Mouse (Mus musculus) kidney, postnatal 25 days (tissue): ENCODE measurements around the gene Ttf2.
A peak's percentile ranks its signal among the peaks of the same experiment; 100 is the strongest.

Experiments used
- DNase-seq, 2 experiments: peaks; one replicate each; pipeline ENCODE4 v3.0.0; 2021; ENCODE audit warnings: mixed read lengths in 2 of 2

Ttf2 gene

GRCm38 (mm10) chr3:100969176-100969917 is at the start of gene Ttf2:
Gene Ttf2 (minus strand): TSS chr3:100969663.
- peak; percentile 96 for DNase-seq

- DNase-seq, result no peak
These were observed 49.0 kb upstream of the Ttf2 start for GRCm38 (mm10) chr3:101018494-101018893.

DNA sequence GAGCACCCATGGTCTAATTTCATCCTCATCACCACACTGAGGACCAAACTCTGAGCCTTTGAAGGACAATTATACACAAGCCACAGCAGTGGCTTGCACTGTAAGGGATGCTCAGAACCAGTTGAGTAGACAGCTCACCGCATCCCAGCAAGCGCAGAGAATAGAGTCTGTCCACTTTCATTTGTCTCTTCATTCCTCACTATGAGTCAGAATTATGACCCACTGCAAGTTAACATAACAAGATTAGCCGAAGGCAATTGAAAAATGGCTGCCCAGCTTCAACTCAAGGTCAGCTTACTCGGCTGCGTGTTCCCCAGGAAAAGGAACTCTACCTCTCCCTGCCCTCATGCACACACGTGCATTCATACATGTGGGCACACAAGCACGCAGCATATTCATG is 46.6 kb upstream of the Ttf2 start:
- DNase-seq, result no peak

GRCm38 (mm10) chr3:101015254-101015653 is 45.8 kb upstream of the Ttf2 start:
- no peak for DNase-seq

GRCm38 (mm10) chr3:101013536-101013935 is 44.1 kb upstream of the Ttf2 start:
- DNase-seq, result no peak

DNA sequence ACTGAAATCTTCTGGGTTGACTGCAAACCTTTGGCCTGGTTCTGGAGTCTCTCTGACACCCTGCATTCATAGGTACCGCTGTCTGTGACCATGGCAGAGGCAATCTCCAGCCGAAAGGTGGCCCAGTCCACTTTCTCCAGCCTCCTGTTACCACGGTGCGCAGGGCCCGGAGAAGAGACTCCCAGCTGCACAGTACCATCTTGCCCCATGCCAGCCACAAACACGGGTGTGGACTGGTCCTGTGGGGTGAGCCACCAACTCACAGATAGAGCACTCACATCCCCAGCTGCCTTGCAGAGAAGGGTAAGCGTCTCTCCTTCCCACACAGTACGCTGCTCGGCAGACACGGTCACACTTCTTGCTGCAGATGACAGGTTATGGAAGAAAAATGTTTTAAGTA is 43.5 kb upstream of the Ttf2 start:
- no peak for DNase-seq

- DNase-seq, result no peak
These were observed 43.1 kb upstream of the Ttf2 start for GRCm38 (mm10) chr3:101012597-101012996.

DNA sequence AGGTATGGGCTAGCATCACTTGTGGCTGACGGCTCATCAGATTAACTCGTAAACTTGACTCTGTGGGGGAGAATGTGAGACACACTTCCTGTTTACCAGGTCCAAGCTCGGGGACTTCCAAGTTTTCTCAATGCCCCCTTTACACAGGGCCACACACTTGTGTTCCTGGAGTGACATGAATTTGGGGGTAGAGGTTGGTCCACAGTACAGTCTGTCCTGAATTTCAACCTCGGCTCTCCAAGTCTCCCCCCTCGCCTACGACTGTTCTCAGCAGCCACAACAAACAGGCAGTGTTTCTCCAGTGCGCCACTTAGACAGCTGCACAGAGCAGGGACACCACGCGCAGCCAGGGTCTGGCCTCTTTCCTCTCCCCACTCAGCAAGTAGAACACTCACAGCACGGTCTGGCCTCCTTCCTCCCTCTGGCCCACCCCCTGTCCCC is 42.7 kb upstream of the Ttf2 start:
- DNase-seq, result no peak

DNA sequence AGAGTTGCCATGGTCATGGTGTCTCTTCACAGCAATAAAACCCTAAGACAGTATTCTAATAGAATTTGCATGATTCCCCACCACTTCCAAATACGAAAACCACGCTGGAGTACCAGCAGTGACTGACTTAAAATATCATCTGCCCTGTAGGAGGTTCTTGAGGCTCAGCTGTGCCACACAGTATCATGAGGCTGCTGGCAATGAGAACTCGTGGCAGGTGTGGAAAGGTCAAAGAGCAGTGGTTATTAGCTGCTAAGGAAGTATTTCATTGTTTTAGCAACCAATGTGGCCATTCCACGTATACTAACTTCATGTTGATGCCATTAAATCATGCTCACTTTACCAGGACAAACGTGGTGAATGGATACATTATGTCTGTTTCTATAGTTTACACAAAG is 41.7 kb upstream of the Ttf2 start:
- no peak for DNase-seq

DNA sequence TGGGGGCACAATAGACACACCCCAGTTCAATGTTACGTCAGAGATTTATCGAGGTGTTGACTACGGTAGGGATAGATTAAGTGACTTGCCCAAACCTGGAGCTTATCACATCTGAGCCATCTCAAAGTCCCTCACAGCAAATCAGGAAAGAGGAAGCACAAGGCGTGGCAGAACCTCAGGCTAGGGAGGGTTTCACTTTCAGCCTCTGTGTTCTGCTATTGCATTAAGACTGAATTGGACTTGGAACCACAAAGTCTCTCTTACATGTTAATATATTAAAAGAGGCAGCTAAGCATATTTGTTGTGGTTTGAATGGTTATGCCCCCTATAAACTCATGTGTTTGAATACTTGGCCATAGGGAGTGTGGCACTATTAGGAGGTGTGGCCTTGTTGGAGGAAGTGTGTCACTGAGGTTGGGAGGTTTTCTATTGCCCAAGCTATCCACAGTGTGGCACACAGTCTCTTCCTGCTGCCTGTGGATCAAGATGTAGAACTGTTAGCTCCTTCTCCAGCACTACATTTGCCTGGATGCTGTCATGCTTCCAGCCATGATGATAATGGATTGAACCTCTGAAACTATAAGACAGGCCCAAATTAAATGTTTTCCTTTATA is 41.2 kb upstream of the Ttf2 start:
- DNase-seq, result no peak

DNA sequence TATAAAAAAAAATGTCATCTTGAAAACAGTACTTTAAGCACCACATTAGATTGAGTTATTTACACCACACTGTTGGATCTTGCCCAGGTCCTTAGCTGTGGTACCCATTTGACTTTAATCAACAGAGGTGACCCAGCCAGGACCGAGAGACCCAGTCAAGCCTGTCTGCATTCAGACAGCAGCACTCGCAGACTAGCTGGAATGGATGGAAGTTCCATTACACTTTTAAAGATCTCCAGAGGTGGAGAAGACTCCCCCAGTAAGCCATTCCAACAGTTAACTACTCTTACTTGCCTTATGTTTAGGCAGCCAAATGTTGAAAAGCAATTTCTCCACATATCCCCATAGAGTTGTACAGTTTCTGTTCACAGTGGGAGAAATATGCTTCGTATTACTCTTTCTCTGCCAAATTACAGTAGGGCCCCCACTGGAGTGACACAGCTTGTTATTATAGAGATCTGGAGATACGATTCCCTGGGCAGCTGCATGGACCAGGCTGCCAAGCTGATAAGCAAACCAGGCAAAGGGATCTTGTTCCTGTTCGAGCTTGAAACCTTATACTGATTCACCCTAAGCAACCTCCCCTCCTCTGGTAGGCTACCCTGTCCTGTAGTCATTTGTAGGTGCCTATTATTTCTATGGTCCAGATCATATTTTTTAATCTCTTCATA is 37.8 kb upstream of the Ttf2 start:
- DNase-seq, result no peak

GRCm38 (mm10) chr3:101005392-101005791 is 35.9 kb upstream of the Ttf2 start:
- no peak for DNase-seq

GRCm38 (mm10) chr3:101003575-101004356 is 34.3 kb upstream of the Ttf2 start:
- no peak for DNase-seq

DNA sequence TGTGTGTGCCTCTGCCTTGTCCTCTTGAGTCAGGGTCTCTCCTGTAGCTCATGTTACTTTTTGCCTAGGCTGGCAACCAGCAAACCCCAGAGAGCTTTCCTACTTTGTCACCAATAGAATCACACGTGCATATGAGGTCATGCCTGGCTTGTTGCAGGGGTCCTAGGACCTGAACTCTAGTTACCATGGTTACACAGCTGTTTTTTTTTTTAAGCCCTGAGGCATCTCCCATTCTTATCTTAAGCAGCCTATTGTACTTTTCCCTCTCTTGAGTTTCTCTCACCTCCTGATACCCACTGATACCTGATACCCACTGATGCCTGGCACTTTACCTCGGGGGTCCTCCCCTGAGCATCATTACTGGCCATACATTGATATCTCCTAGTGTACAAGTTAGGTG is 30.3 kb upstream of the Ttf2 start:
- DNase-seq, result no peak

DNA sequence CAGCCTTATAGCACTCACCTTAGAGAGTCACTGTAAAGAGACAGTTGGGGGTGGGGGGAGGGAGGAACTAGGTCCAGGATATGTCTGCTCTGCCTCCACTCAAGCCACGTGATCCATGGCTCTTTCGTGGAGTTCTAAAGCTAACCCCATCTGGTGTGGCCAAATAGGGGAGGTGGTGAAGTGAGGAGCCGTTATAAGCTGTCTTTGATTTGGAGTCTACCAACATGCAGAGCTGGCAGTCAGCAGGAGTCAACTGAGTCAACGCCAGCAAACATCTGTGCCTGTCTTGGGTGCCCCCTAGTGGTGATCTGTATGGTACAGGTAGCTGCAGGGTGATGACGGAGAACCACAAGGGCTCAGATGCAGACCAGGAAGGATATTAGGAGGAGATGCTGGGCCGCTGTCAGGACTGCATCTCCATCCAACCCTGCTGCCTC is 29.5 kb upstream of the Ttf2 start:
- peak; percentile 64 to 89 for DNase-seq

GRCm38 (mm10) chr3:100997785-100998570 is 28.5 kb upstream of the Ttf2 start:
- no peak for DNase-seq

GRCm38 (mm10) chr3:100994252-100994651 is 24.8 kb upstream of the Ttf2 start:
- DNase-seq, result no peak

DNA sequence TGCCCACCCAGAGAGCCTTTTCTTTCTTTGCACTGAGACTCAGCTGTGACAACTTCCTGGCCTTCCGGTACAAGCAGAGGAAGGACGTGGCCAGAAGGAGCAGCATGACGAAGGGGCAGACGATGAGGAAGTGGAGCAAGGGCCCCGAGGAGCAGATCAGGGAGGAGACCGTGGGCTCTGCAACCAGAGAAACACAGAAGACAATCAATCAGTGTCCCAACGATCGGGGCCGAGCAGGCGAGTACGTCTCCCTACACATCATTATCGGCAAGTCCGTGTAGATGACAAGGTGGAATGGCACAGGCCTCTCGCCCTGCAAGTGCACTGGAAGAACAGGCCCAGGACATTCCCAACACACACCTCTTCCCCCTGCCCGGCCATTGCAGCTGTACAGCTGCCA is 24.3 kb upstream of the Ttf2 start:
- peak; percentile 11 to 53 for DNase-seq

GRCm38 (mm10) chr3:100993158-100993557 is 23.7 kb upstream of the Ttf2 start:
- no peak for DNase-seq

- DNase-seq, result no peak
These were observed 20.8 kb upstream of the Ttf2 start for GRCm38 (mm10) chr3:100990231-100990630.

- no peak for DNase-seq
These were observed 20.0 kb upstream of the Ttf2 start for GRCm38 (mm10) chr3:100989417-100989816.

DNA sequence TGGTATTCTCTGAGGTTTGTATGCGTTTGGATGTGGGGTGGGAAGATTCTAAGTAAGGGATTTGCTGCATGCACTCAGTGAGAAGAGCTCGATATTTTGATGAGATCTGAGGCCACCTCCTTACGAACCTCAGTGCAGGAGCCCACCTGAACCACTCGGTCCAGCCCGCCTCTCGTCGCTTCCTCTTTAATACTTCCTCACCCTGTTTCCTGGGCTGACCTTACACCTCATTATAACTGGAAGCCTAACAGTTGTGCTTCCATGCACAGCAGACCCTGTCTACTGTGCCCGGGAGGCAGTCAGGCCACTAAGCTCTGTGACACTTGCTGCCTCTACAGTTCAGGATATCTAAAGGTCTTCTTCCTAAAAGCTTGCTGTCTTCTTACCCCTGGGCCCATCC is 9.8 kb upstream of the Ttf2 start:
- no peak for DNase-seq
